Mouse (Mus musculus) hindbrain, postnatal 0 days (tissue): ENCODE results near the gene Lypd3. TPM values are rescaled to one million over a fixed set of nuclear protein-coding genes. Genes with fewer than 3 reads are reported as not detected.
A peak's percentile ranks its signal among the peaks of the same experiment; 100 is the strongest.

Experiments used
- ATAC-seq: fragments of 200-750 bp; cut with Nextera tagmentation; 2 replicates; pipeline ENCODE4 v1.8.0; 2017; ENCODE audit warnings: mild to moderate bottlenecking, moderate TSS enrichment, moderate library complexity
- DNase-seq: peaks from one replicate; pipeline ENCODE4 v3.0.0-alpha.2; 2015; ENCODE audit warnings: low spot score
- H3K27ac ChIP-seq: fragments of 300-500 bp; sonication (generic); 2 replicates; pipeline ENCODE4 v1.5.1; 2014; ENCODE audit warnings: mild to moderate bottlenecking
- H3K27me3 ChIP-seq: fragments of 300-500 bp; sonication (generic); 2 replicates; pipeline ENCODE4 v1.6.1; 2014; ENCODE audit warnings: low read length, mixed read lengths; ENCODE audit not compliant: insufficient read depth
- H3K36me3 ChIP-seq: fragments of 300-500 bp; sonication (generic); 2 replicates; pipeline ENCODE4 v1.6.1; 2014; ENCODE audit warnings: low read length, mixed read lengths; ENCODE audit not compliant: insufficient read depth
- H3K4me1 ChIP-seq: fragments of 300-500 bp; sonication (generic); 2 replicates; pipeline ENCODE4 v1.6.1; 2014; ENCODE audit warnings: antibody characterized with exemption, low read length, mixed read lengths; ENCODE audit not compliant: insufficient read depth
- H3K4me2 ChIP-seq: fragments of 300-500 bp; sonication (generic); 2 replicates; pipeline ENCODE4 v1.6.1; 2014; ENCODE audit warnings: low read depth, mild to moderate bottlenecking, low read length, moderate library complexity, mixed read lengths
- H3K4me3 ChIP-seq: fragments of 300-500 bp; sonication (generic); 2 replicates; pipeline ENCODE4 v1.5.1; 2014; ENCODE audit warnings: low read length
- H3K9ac ChIP-seq: fragments of 300-500 bp; sonication (generic); replicated peaks from 2 replicates; pipeline ENCODE4 v1.6.1; 2014; ENCODE audit warnings: mild to moderate bottlenecking, low read length, moderate library complexity, mixed read lengths
- H3K9me3 ChIP-seq: fragments of 300-500 bp; sonication (generic); 2 replicates; pipeline ENCODE4 v1.6.1; 2016; ENCODE audit warnings: low read length, mixed read lengths
- CTCF ChIP-seq: IDR thresholded peaks from 2 replicates; pipeline ENCODE4 v1.5.1; 2016; ENCODE audit warnings: antibody characterized with exemption, control low read depth, low read depth
- WGBS: fragments of 180-500 bp; shearing (Covaris S2); extraction: QIAGEN DNeasy Blood & Tissue Kit; methylation state at CpG from one replicate; pipeline ENCODE4 v1.1.7; 2014; 5-methylcytosine and 5-hydroxymethylcytosine counted together
- polyA plus RNA-seq: library from polyadenylated mRNA; unstranded; fragments of >200 nt; fragmentation: Nextera tagmentation; extraction: Ambion mirVana; gene quantifications from 2 replicates; pipeline ENCODE4 v1.2.1, GENCODE M21; 2015
- total RNA-seq: library from RNA; depleted of rRNA; stranded (reverse); fragments of >200 nt; gene quantifications from 2 replicates; pipeline ENCODE4 v1.2.3, GENCODE M21; 2014; rRNA removed

Lypd3 gene
- 1.3 and 1.4 TPM in 2 replicates for total RNA-seq
- 1.2 and 1.3 TPM in 2 replicates for polyA plus RNA-seq

GRCm38 (mm10) chr7:24636264-24636663, at the start of gene Lypd3:
Gene Lypd3 (plus strand): TSS chr7:24636550.
- Histone ChIP-seq H3K4me2 (0 out of 2 replicates have a peak within 1 kb of the TSS, but pooled peaks have one; percentile 23), H3K27me3 (peaks cover 24% of the 10 kb centered on the region), H3K27ac (no peak within 1 kb of the TSS), H3K9me3 (no peaks in the 10 kb centered on the region), H3K36me3 (no peaks in the 10 kb centered on the region), H3K4me1 (peaks cover 6% of the 10 kb centered on the region; the same call in 1 of the 2 replicates), H3K4me3 (peak within 1 kb of the TSS; percentile 6; the same call in 1 of the 2 replicates), H3K9ac (no peak within 1 kb of the TSS)
- TF ChIP-seq CTCF, result no peak
- no peak for ATAC-seq
- 22% methylated on average over 15 of the region's 15 CpGs for WGBS
- no peak for DNase-seq

GRCm38 (mm10) chr7:24586828-24587227, 49.5 kb upstream of the Lypd3 start:
- TF ChIP-seq CTCF, result no peak
- peak overlapping the region; percentile 75; the same call in 1 of the 2 replicates for H3K27ac ChIP-seq
- DNase-seq (peak; percentile 57), ATAC-seq (peak; percentile 65)
- no peaks in the 10 kb centered on the region for H3K4me1 ChIP-seq
- H3K4me3 ChIP-seq, result peak overlapping the region; percentile 63
- H3K4me2 ChIP-seq, result peak overlapping the region; percentile 76
- 11% methylated on average over 8 of the region's 8 CpGs for WGBS
- peak overlapping the region; percentile 82 for H3K9ac ChIP-seq
- H3K36me3 ChIP-seq, result no peaks in the 10 kb centered on the region
- no peaks in the 10 kb centered on the region for H3K9me3 ChIP-seq
- H3K27me3 ChIP-seq, result no peaks in the 10 kb centered on the region; the same call in 1 of the 2 replicates

GRCm38 (mm10) chr7:24587330-24588105, 48.8 kb upstream of the Lypd3 start, which contains the start of the genes Ethe1 and Zfp575:
Gene Ethe1 (plus strand): TSS chr7:24587543.
Gene Zfp575 (minus strand): TSS chr7:24587641.
- TF ChIP-seq CTCF, result peak; percentile 11; the same call in 1 of the 2 replicates
- 4% methylated on average over 30 of the region's 30 CpGs for WGBS

GRCm38 (mm10) chr7:24588336-24588735, 48.0 kb upstream of the Lypd3 start:
- Histone ChIP-seq H3K4me2 (no peak overlapping the region), H3K27ac (no peak overlapping the region), H3K9me3 (no peaks in the 10 kb centered on the region), H3K4me3 (no peak overlapping the region), H3K9ac (no peak overlapping the region), H3K4me1 (no peaks in the 10 kb centered on the region), H3K36me3 (no peaks in the 10 kb centered on the region), H3K27me3 (no peaks in the 10 kb centered on the region; the same call in 1 of the 2 replicates)
- WGBS, result 79% methylated on average over 13 of the region's 13 CpGs
- no peak for DNase-seq
- no peak for TF ChIP-seq CTCF
- ATAC-seq, result no peak

More at GRCm38 (mm10) chr7:24587330-24588105, 48.8 kb upstream of the Lypd3 start, which contains the start of the genes Ethe1 and Zfp575:
- Histone ChIP-seq H3K27me3 (no peaks in the 10 kb centered on the region; the same call in 1 of the 2 replicates), H3K27ac (peak within 1 kb of the TSS; percentile 75), H3K4me2 (peak within 1 kb of the TSS; percentile 76), H3K4me3 (peak within 1 kb of the TSS; percentile 63), H3K9ac (peak within 1 kb of the TSS; percentile 82), H3K36me3 (no peaks in the 10 kb centered on the region), H3K9me3 (no peaks in the 10 kb centered on the region), H3K4me1 (no peaks in the 10 kb centered on the region)
- DNase-seq, result peak; percentile 90
- ATAC-seq, result peak; percentile 86

- WGBS, result 73% methylated on average over 5 of the region's 5 CpGs
- no peak overlapping the region for H3K9ac ChIP-seq
- peaks cover 9% of the 10 kb centered on the region; the same call in 1 of the 2 replicates for H3K4me1 ChIP-seq
- ATAC-seq, result no peak
- H3K4me2 ChIP-seq, result no peak overlapping the region
- H3K27me3 ChIP-seq, result no peaks in the 10 kb centered on the region; the same call in 1 of the 2 replicates
- no peaks in the 10 kb centered on the region for H3K36me3 ChIP-seq
- H3K27ac ChIP-seq, result no peak overlapping the region; the same call in 1 of the 2 replicates
- peak; percentile 34 for DNase-seq
- H3K4me3 ChIP-seq, result no peak overlapping the region
- TF ChIP-seq CTCF, result peak; percentile 49
- no peaks in the 10 kb centered on the region for H3K9me3 ChIP-seq
Observed at GRCm38 (mm10) chr7:24591735-24592134, 44.6 kb upstream of the Lypd3 start.

- Histone ChIP-seq H3K27me3 (no peaks in the 10 kb centered on the region), H3K36me3 (no peaks in the 10 kb centered on the region), H3K9me3 (no peaks in the 10 kb centered on the region), H3K4me3 (no peak overlapping the region), H3K4me1 (peaks cover 9% of the 10 kb centered on the region; the same call in 1 of the 2 replicates), H3K9ac (no peak overlapping the region), H3K4me2 (no peak overlapping the region), H3K27ac (no peak overlapping the region; the same call in 1 of the 2 replicates)
- 43% methylated on average over 4 of the region's 4 CpGs for WGBS
- DNase-seq, result no peak
- ATAC-seq, result no peak
- TF ChIP-seq CTCF, result no peak
Observed at GRCm38 (mm10) chr7:24592163-24592562, 44.2 kb upstream of the Lypd3 start.
